Mouse (Mus musculus): ENCODE measurements at regions not wholly inside any gene's neighbourhood (a gene's known extent, or its start where the extent isn't known, plus 50 kb on each side); places are given as distances from the start of the nearest gene placed in this dataset.

- no peaks in the 10 kb centered on the region for H3K4me1 ChIP-seq
- WGBS, result 89% methylated on average over 1 of the region's 1 CpGs
- H3K27ac ChIP-seq (replicated peaks), result no peak overlapping the region
- no peaks in the 10 kb centered on the region for H3K36me3 ChIP-seq (replicated peaks)
- H3K4me3 ChIP-seq, result no peak overlapping the region
- H3K27me3 ChIP-seq (replicated peaks; ENCODE audit: low read depth, poor library complexity, severe bottlenecking), result no peaks in the 10 kb centered on the region
- no peaks in the 10 kb centered on the region for H3K9me3 ChIP-seq
- DNase-seq (ENCODE audit: low spot score), result no peak
These were observed 52.4 kb upstream of the Plxna2 start for GRCm38 (mm10) chr1:194565574-194565973.

- 78% methylated on average over 2 of the region's 2 CpGs for WGBS
- no peak overlapping the region for H3K4me3 ChIP-seq
These were observed 54.1 kb upstream of the Plxna2 start for GRCm38 (mm10) chr1:194563946-194564345.

GRCm38 (mm10) chr1:194561098-194561497 is 56.9 kb upstream of the Plxna2 start:
- Histone ChIP-seq H3K27me3 (replicated peaks; ENCODE audit: low read depth, poor library complexity, severe bottlenecking) (no peaks in the 10 kb centered on the region), H3K4me3 (no peak overlapping the region), H3K9me3 (no peaks in the 10 kb centered on the region), H3K36me3 (replicated peaks) (no peaks in the 10 kb centered on the region), H3K27ac (replicated peaks) (no peak overlapping the region), H3K4me1 (no peaks in the 10 kb centered on the region)
- WGBS, result 64% methylated on average over 1 of the region's 1 CpGs
- no peak for DNase-seq (ENCODE audit: low spot score)

More at GRCm38 (mm10) chr1:194563946-194564345, 54.1 kb upstream of the Plxna2 start:
- H3K9me3 ChIP-seq, result no peaks in the 10 kb centered on the region
- no peak for DNase-seq (ENCODE audit: low spot score)
- no peaks in the 10 kb centered on the region for H3K4me1 ChIP-seq
- no peaks in the 10 kb centered on the region for H3K36me3 ChIP-seq (replicated peaks)
- no peak overlapping the region for H3K27ac ChIP-seq (replicated peaks)
- H3K27me3 ChIP-seq (replicated peaks; ENCODE audit: low read depth, poor library complexity, severe bottlenecking), result no peaks in the 10 kb centered on the region

- Histone ChIP-seq H3K27me3 (replicated peaks; ENCODE audit: low read depth, poor library complexity, severe bottlenecking) (no peaks in the 10 kb centered on the region), H3K27ac (replicated peaks) (no peak overlapping the region), H3K9me3 (no peaks in the 10 kb centered on the region), H3K36me3 (replicated peaks) (no peaks in the 10 kb centered on the region), H3K4me1 (no peaks in the 10 kb centered on the region), H3K4me3 (no peak overlapping the region)
- no peak for DNase-seq (ENCODE audit: low spot score)
These were observed 69.4 kb upstream of the Plxna2 start for GRCm38 (mm10) chr1:194548661-194549060.

- no peak overlapping the region for H3K4me3 ChIP-seq
- H3K27ac ChIP-seq (replicated peaks), result no peak overlapping the region
- no peaks in the 10 kb centered on the region for H3K36me3 ChIP-seq (replicated peaks)
- H3K27me3 ChIP-seq (replicated peaks; ENCODE audit: low read depth, poor library complexity, severe bottlenecking), result no peaks in the 10 kb centered on the region
- DNase-seq (ENCODE audit: low spot score), result no peak
- no peaks in the 10 kb centered on the region for H3K9me3 ChIP-seq
- WGBS, result 97% methylated on average over 1 of the region's 1 CpGs
- no peaks in the 10 kb centered on the region for H3K4me1 ChIP-seq
These were observed 69.8 kb upstream of the Plxna2 start for GRCm38 (mm10) chr1:194548243-194548642.

- WGBS, result 91% methylated on average over 2 of the region's 2 CpGs
- Histone ChIP-seq H3K4me1 (no peaks in the 10 kb centered on the region), H3K4me3 (no peak overlapping the region), H3K27me3 (replicated peaks; ENCODE audit: low read depth, poor library complexity, severe bottlenecking) (no peaks in the 10 kb centered on the region), H3K27ac (replicated peaks) (no peak overlapping the region), H3K9me3 (no peaks in the 10 kb centered on the region), H3K36me3 (replicated peaks) (no peaks in the 10 kb centered on the region)
- no peak for DNase-seq (ENCODE audit: low spot score)
These were observed 77.1 kb upstream of the Plxna2 start for GRCm38 (mm10) chr1:194540923-194541322.

GRCm38 (mm10) chr1:194527342-194528165 is 90.5 kb upstream of the Plxna2 start:
- DNase-seq (ENCODE audit: low spot score), result no peak
- Histone ChIP-seq H3K36me3 (replicated peaks) (no peaks in the 10 kb centered on the region), H3K4me1 (no peaks in the 10 kb centered on the region), H3K9me3 (no peaks in the 10 kb centered on the region), H3K27ac (replicated peaks) (no peak overlapping the region), H3K4me3 (no peak overlapping the region), H3K27me3 (replicated peaks; ENCODE audit: low read depth, poor library complexity, severe bottlenecking) (no peaks in the 10 kb centered on the region)
- 87% methylated on average over 2 of the region's 2 CpGs for WGBS

- Histone ChIP-seq H3K27me3 (replicated peaks; ENCODE audit: low read depth, poor library complexity, severe bottlenecking) (no peaks in the 10 kb centered on the region), H3K4me1 (no peaks in the 10 kb centered on the region), H3K4me3 (no peak overlapping the region), H3K27ac (replicated peaks) (no peak overlapping the region), H3K9me3 (no peaks in the 10 kb centered on the region), H3K36me3 (replicated peaks) (no peaks in the 10 kb centered on the region)
- DNase-seq (ENCODE audit: low spot score), result no peak
- 99% methylated on average over 2 of the region's 2 CpGs for WGBS
These were observed 93.0 kb upstream of the Plxna2 start for GRCm38 (mm10) chr1:194524976-194525375.

GRCm38 (mm10) chr1:194521216-194521615 is 96.8 kb upstream of the Plxna2 start:
- no peak overlapping the region for H3K27ac ChIP-seq (replicated peaks)
- no peaks in the 10 kb centered on the region for H3K27me3 ChIP-seq (replicated peaks; ENCODE audit: low read depth, poor library complexity, severe bottlenecking)
- H3K4me1 ChIP-seq, result peaks cover 10% of the 10 kb centered on the region; the same call in 1 of the 2 replicates
- no peak for DNase-seq (ENCODE audit: low spot score)
- H3K4me3 ChIP-seq, result no peak overlapping the region
- WGBS, result 89% methylated on average over 2 of the region's 2 CpGs
- no peaks in the 10 kb centered on the region for H3K36me3 ChIP-seq (replicated peaks)
- H3K9me3 ChIP-seq, result no peaks in the 10 kb centered on the region

- Histone ChIP-seq H3K27ac (replicated peaks) (no peak overlapping the region), H3K27me3 (replicated peaks; ENCODE audit: low read depth, poor library complexity, severe bottlenecking) (no peaks in the 10 kb centered on the region), H3K9me3 (no peaks in the 10 kb centered on the region), H3K4me3 (no peak overlapping the region), H3K36me3 (replicated peaks) (no peaks in the 10 kb centered on the region), H3K4me1 (peaks cover 12% of the 10 kb centered on the region; the same call in 1 of the 2 replicates)
- DNase-seq (ENCODE audit: low spot score), result no peak
- WGBS, result 76% methylated on average over 6 of the region's 6 CpGs
These were observed 98.4 kb upstream of the Plxna2 start for GRCm38 (mm10) chr1:194519509-194520220.

GRCm38 (mm10) chr1:194516136-194516535 is 101.9 kb upstream of the Plxna2 start:
- 67% methylated on average over 1 of the region's 1 CpGs for WGBS

GRCm38 (mm10) chr1:194508314-194508713 is 109.7 kb upstream of the Plxna2 start:
- 59% methylated on average over 1 of the region's 1 CpGs for WGBS
- peaks cover 3% of the 10 kb centered on the region; the same call in 1 of the 2 replicates for H3K27me3 ChIP-seq (replicated peaks; ENCODE audit: low read depth, poor library complexity, severe bottlenecking)
- DNase-seq (ENCODE audit: low spot score), result peak; percentile 19
- no peak overlapping the region for H3K4me3 ChIP-seq
- peaks cover 5% of the 10 kb centered on the region; the same call in 1 of the 2 replicates for H3K9me3 ChIP-seq
- peak overlapping the region; percentile 72 for H3K27ac ChIP-seq (replicated peaks)
- H3K4me1 ChIP-seq, result peaks cover 21% of the 10 kb centered on the region
- no peaks in the 10 kb centered on the region for H3K36me3 ChIP-seq (replicated peaks)

More at GRCm38 (mm10) chr1:194516136-194516535, 101.9 kb upstream of the Plxna2 start:
- Histone ChIP-seq H3K9me3 (peaks cover 5% of the 10 kb centered on the region; the same call in 1 of the 2 replicates), H3K36me3 (replicated peaks) (no peaks in the 10 kb centered on the region), H3K4me1 (peaks cover 12% of the 10 kb centered on the region; the same call in 1 of the 2 replicates), H3K4me3 (no peak overlapping the region), H3K27me3 (replicated peaks; ENCODE audit: low read depth, poor library complexity, severe bottlenecking) (no peaks in the 10 kb centered on the region), H3K27ac (replicated peaks) (no peak overlapping the region)
- no peak for DNase-seq (ENCODE audit: low spot score)

- Histone ChIP-seq H3K27ac (replicated peaks) (no peak overlapping the region), H3K4me1 (peaks cover 26% of the 10 kb centered on the region), H3K4me3 (no peak overlapping the region), H3K9me3 (no peaks in the 10 kb centered on the region), H3K27me3 (replicated peaks; ENCODE audit: low read depth, poor library complexity, severe bottlenecking) (peaks cover 3% of the 10 kb centered on the region; the same call in 1 of the 2 replicates), H3K36me3 (replicated peaks) (no peaks in the 10 kb centered on the region)
- WGBS, result 25% methylated on average over 3 of the region's 3 CpGs
- DNase-seq (ENCODE audit: low spot score), result no peak
These were observed 112.2 kb upstream of the Plxna2 start for GRCm38 (mm10) chr1:194505826-194506225.
